Mouse (Mus musculus) midbrain, embryonic 10.5 days (tissue): ENCODE data around the gene Hoxd11. TPM values are rescaled to one million over a fixed set of nuclear protein-coding genes. Genes with fewer than 3 reads are reported as not detected.
A peak's percentile ranks its signal among the peaks of the same experiment; 100 is the strongest.

Experiments used
- DNase-seq: peaks from one replicate; pipeline ENCODE4 v3.0.0-alpha.2; 2017; ENCODE audit warnings: low spot score
- H3K27ac ChIP-seq: fragments of 300-500 bp; sonication (generic); replicated peaks from 2 replicates; pipeline ENCODE4 v1.5.1; 2016; ENCODE audit warnings: mild to moderate bottlenecking
- H3K27me3 ChIP-seq: fragments of 300-500 bp; sonication (generic); 2 replicates; pipeline ENCODE4 v1.6.1; 2016; ENCODE audit warnings: low read depth, mild to moderate bottlenecking; ENCODE audit not compliant: poor library complexity, severe bottlenecking
- H3K36me3 ChIP-seq: fragments of 300-500 bp; sonication (generic); 2 replicates; pipeline ENCODE4 v1.6.1; 2016; ENCODE audit warnings: mild to moderate bottlenecking, moderate library complexity
- H3K4me1 ChIP-seq: fragments of 300-500 bp; sonication (generic); 2 replicates; pipeline ENCODE4 v1.6.1; 2016
- H3K4me3 ChIP-seq: fragments of 300-500 bp; sonication (generic); 2 replicates; pipeline ENCODE4 v1.5.1; 2016; ENCODE audit warnings: mild to moderate bottlenecking, moderate library complexity
- H3K9me3 ChIP-seq: fragments of 300-500 bp; sonication (generic); replicated peaks from 2 replicates; pipeline ENCODE4 v1.6.1; 2016; ENCODE audit warnings: mild to moderate bottlenecking
- WGBS: fragments of 180-500 bp; shearing (Covaris S2); methylation state at CpG from one replicate; pipeline ENCODE4 v1.1.7; 2016; 5-methylcytosine and 5-hydroxymethylcytosine counted together
- polyA plus RNA-seq: library from polyadenylated mRNA; unstranded; fragments of >200 nt; fragmentation: Nextera tagmentation; extraction: Ambion mirVana; gene quantifications from 2 replicates; pipeline ENCODE4 v1.2.1, GENCODE M21; 2016

Gene Hoxd11
- polyA plus RNA-seq, 1 experiment from 2014 or later = not detected

- DNase-seq = peak; percentile 22
- Histone ChIP-seq H3K9me3 (no peaks in the 10 kb centered on the region), H3K4me3 (no peak overlapping the region), H3K4me1 (peaks cover 21% of the 10 kb centered on the region), H3K36me3 (no peaks in the 10 kb centered on the region), H3K27me3 (peaks cover 100% of the 10 kb centered on the region), H3K27ac (no peak overlapping the region)
- WGBS = 3% methylated on average over 7 of the region's 7 CpGs
Measured at GRCm38 (mm10) chr2:74695813-74696430, 16.6 kb downstream of the Hoxd11 start.

- peak; percentile 28 for DNase-seq
- no peaks in the 10 kb centered on the region for H3K9me3 ChIP-seq
- H3K4me1 ChIP-seq = peaks cover 13% of the 10 kb centered on the region
- no peaks in the 10 kb centered on the region for H3K36me3 ChIP-seq
- H3K27ac ChIP-seq = no peak overlapping the region
- H3K27me3 ChIP-seq = peaks cover 100% of the 10 kb centered on the region
- no peak overlapping the region for H3K4me3 ChIP-seq
- under 1% methylated on average over 34 of the region's 34 CpGs for WGBS
Measured at GRCm38 (mm10) chr2:74696442-74697335, 17.3 kb downstream of the Hoxd11 start.

GRCm38 (mm10) chr2:74697567-74698121 lies 18.3 kb downstream of the Hoxd11 start, which contains the start of gene Hoxd9:
Hoxd9 (plus strand) TSS chr2:74697727.
- WGBS = under 1% methylated on average over 43 of the region's 43 CpGs
- no peaks in the 10 kb centered on the region for H3K36me3 ChIP-seq
- H3K9me3 ChIP-seq = no peaks in the 10 kb centered on the region
- H3K27ac ChIP-seq = no peak within 1 kb of the TSS
- peak; percentile 77 for DNase-seq
- peaks cover 100% of the 10 kb centered on the region for H3K27me3 ChIP-seq
- H3K4me3 ChIP-seq = peak within 1 kb of the TSS; percentile 44
- peaks cover 13% of the 10 kb centered on the region for H3K4me1 ChIP-seq

GRCm38 (mm10) chr2:74698201-74699052 lies 19.1 kb downstream of the Hoxd11 start:
- peak overlapping the region; percentile 44 for H3K4me3 ChIP-seq
- peaks cover 100% of the 10 kb centered on the region for H3K27me3 ChIP-seq
- peaks cover 13% of the 10 kb centered on the region for H3K4me1 ChIP-seq
- DNase-seq = peak; percentile 71
- H3K27ac ChIP-seq = no peak overlapping the region
- under 1% methylated on average over 86 of the region's 86 CpGs for WGBS
- H3K9me3 ChIP-seq = no peaks in the 10 kb centered on the region
- no peaks in the 10 kb centered on the region for H3K36me3 ChIP-seq

GRCm38 (mm10) chr2:74699053-74699430 lies 19.7 kb downstream of the Hoxd11 start:
- no peak for DNase-seq
- Histone ChIP-seq H3K27me3 (peaks cover 100% of the 10 kb centered on the region), H3K27ac (no peak overlapping the region), H3K4me3 (no peak overlapping the region), H3K36me3 (no peaks in the 10 kb centered on the region), H3K9me3 (no peaks in the 10 kb centered on the region), H3K4me1 (peaks cover 13% of the 10 kb centered on the region)
- WGBS = 2% methylated on average over 17 of the region's 17 CpGs

GRCm38 (mm10) chr2:74699664-74700545 lies 20.5 kb downstream of the Hoxd11 start:
- Histone ChIP-seq H3K4me3 (no peak overlapping the region), H3K27me3 (peaks cover 100% of the 10 kb centered on the region), H3K9me3 (no peaks in the 10 kb centered on the region), H3K36me3 (no peaks in the 10 kb centered on the region), H3K27ac (no peak overlapping the region), H3K4me1 (peaks cover 18% of the 10 kb centered on the region)
- DNase-seq = no peak
- WGBS = 2% methylated on average over 23 of the region's 23 CpGs

GRCm38 (mm10) chr2:74700546-74701112 lies 21.3 kb downstream of the Hoxd11 start:
- DNase-seq = no peak
- peaks cover 100% of the 10 kb centered on the region for H3K27me3 ChIP-seq
- H3K4me3 ChIP-seq = no peak overlapping the region
- H3K36me3 ChIP-seq = no peaks in the 10 kb centered on the region
- WGBS = 2% methylated on average over 22 of the region's 22 CpGs
- peaks cover 25% of the 10 kb centered on the region for H3K4me1 ChIP-seq
- no peaks in the 10 kb centered on the region for H3K9me3 ChIP-seq
- no peak overlapping the region for H3K27ac ChIP-seq

GRCm38 (mm10) chr2:74701949-74702819 lies 22.8 kb downstream of the Hoxd11 start:
- Histone ChIP-seq H3K9me3 (no peaks in the 10 kb centered on the region), H3K36me3 (no peaks in the 10 kb centered on the region), H3K4me3 (no peak overlapping the region), H3K27me3 (peaks cover 100% of the 10 kb centered on the region), H3K4me1 (peaks cover 27% of the 10 kb centered on the region), H3K27ac (no peak overlapping the region)
- 11% methylated on average over 17 of the region's 17 CpGs for WGBS
- DNase-seq = peak; percentile 79

GRCm38 (mm10) chr2:74702820-74703219 lies 23.5 kb downstream of the Hoxd11 start:
- WGBS = 14% methylated on average over 6 of the region's 6 CpGs
- Histone ChIP-seq H3K4me1 (peaks cover 23% of the 10 kb centered on the region), H3K27ac (no peak overlapping the region), H3K36me3 (no peaks in the 10 kb centered on the region), H3K4me3 (no peak overlapping the region), H3K27me3 (peaks cover 100% of the 10 kb centered on the region), H3K9me3 (no peaks in the 10 kb centered on the region)
- no peak for DNase-seq

GRCm38 (mm10) chr2:74703317-74703716 lies 24.0 kb downstream of the Hoxd11 start:
- WGBS = 2% methylated on average over 10 of the region's 10 CpGs
- Histone ChIP-seq H3K36me3 (no peaks in the 10 kb centered on the region), H3K27me3 (peaks cover 100% of the 10 kb centered on the region), H3K4me1 (peaks cover 18% of the 10 kb centered on the region), H3K9me3 (no peaks in the 10 kb centered on the region), H3K27ac (no peak overlapping the region), H3K4me3 (no peak overlapping the region)
- DNase-seq = no peak
